Mouse (Mus musculus): ENCODE measurements at regions not wholly inside any gene's neighbourhood (a gene's known extent, or its start where the extent isn't known, plus 50 kb on each side); places are given as distances from the start of the nearest gene placed in this dataset.

- 67% methylated on average over 5 of the region's 5 CpGs for WGBS
- ATAC-seq (ENCODE audit: insufficient number of reproducible peaks, insufficient read depth, low FRiP score, low read depth), result 0 out of 2 replicates have a peak, but pooled peaks have one; percentile 46
- H3K9ac ChIP-seq (replicated peaks; ENCODE audit: low read depth, low read length), result no peak overlapping the region
Observed at GRCm38 (mm10) chr9:91503657-91504329, 138.2 kb upstream of the Zic1 start.

GRCm38 (mm10) chr9:91476596-91476995, 111.0 kb upstream of the Zic1 start:
- Histone ChIP-seq H3K27me3 (ENCODE audit: control insufficient read depth, insufficient read depth, low read length) (no peaks in the 10 kb centered on the region), H3K36me3 (ENCODE audit: control insufficient read depth, insufficient read depth, low read length) (no peaks in the 10 kb centered on the region), H3K9ac (replicated peaks; ENCODE audit: low read depth, low read length) (no peak overlapping the region), H3K4me1 (ENCODE audit: control insufficient read depth, insufficient read depth, low read length) (no peaks in the 10 kb centered on the region), H3K4me2 (replicated peaks; ENCODE audit: low read depth, low read length) (no peak overlapping the region), H3K9me3 (ENCODE audit: control insufficient read depth, low read depth, low read length) (no peaks in the 10 kb centered on the region), H3K27ac (ENCODE audit: low read length) (no peak overlapping the region), H3K4me3 (ENCODE audit: low read depth, low read length) (no peak overlapping the region)
- no peak for ATAC-seq (ENCODE audit: insufficient number of reproducible peaks, insufficient read depth, low FRiP score, low read depth)
- WGBS, result 26% methylated on average over 3 of the region's 3 CpGs

More at GRCm38 (mm10) chr9:91503657-91504329, 138.2 kb upstream of the Zic1 start:
- H3K4me3 ChIP-seq (ENCODE audit: low read depth, low read length), result no peak overlapping the region
- no peaks in the 10 kb centered on the region for H3K36me3 ChIP-seq (ENCODE audit: control insufficient read depth, insufficient read depth, low read length)
- no peak overlapping the region for H3K4me2 ChIP-seq (replicated peaks; ENCODE audit: low read depth, low read length)
- no peaks in the 10 kb centered on the region for H3K4me1 ChIP-seq (ENCODE audit: control insufficient read depth, insufficient read depth, low read length)
- no peaks in the 10 kb centered on the region for H3K9me3 ChIP-seq (ENCODE audit: control insufficient read depth, low read depth, low read length)
- no peaks in the 10 kb centered on the region for H3K27me3 ChIP-seq (ENCODE audit: control insufficient read depth, insufficient read depth, low read length)
- H3K27ac ChIP-seq (ENCODE audit: low read length), result no peak overlapping the region

- no peak overlapping the region for H3K9ac ChIP-seq (replicated peaks; ENCODE audit: low read depth, low read length)
- H3K9me3 ChIP-seq (ENCODE audit: control insufficient read depth, low read depth, low read length), result no peaks in the 10 kb centered on the region
- no peak overlapping the region for H3K27ac ChIP-seq (ENCODE audit: low read length)
- ATAC-seq (ENCODE audit: insufficient number of reproducible peaks, insufficient read depth, low FRiP score, low read depth), result no peak
- no peaks in the 10 kb centered on the region for H3K27me3 ChIP-seq (ENCODE audit: control insufficient read depth, insufficient read depth, low read length)
- WGBS, result 79% methylated on average over 5 of the region's 5 CpGs
- H3K4me2 ChIP-seq (replicated peaks; ENCODE audit: low read depth, low read length), result no peak overlapping the region
- H3K36me3 ChIP-seq (ENCODE audit: control insufficient read depth, insufficient read depth, low read length), result no peaks in the 10 kb centered on the region
- H3K4me1 ChIP-seq (ENCODE audit: control insufficient read depth, insufficient read depth, low read length), result no peaks in the 10 kb centered on the region
- H3K4me3 ChIP-seq (ENCODE audit: low read depth, low read length), result no peak overlapping the region
Observed at GRCm38 (mm10) chr9:91462713-91463425, 97.3 kb upstream of the Zic1 start.

- H3K36me3 ChIP-seq (ENCODE audit: control insufficient read depth, insufficient read depth, low read length), result no peaks in the 10 kb centered on the region
- no peaks in the 10 kb centered on the region for H3K27me3 ChIP-seq (ENCODE audit: control insufficient read depth, insufficient read depth, low read length)
- no peak overlapping the region for H3K4me3 ChIP-seq (ENCODE audit: low read depth, low read length)
- H3K27ac ChIP-seq (ENCODE audit: low read length), result no peak overlapping the region
- ATAC-seq (ENCODE audit: insufficient number of reproducible peaks, insufficient read depth, low FRiP score, low read depth), result no peak
- no peak overlapping the region for H3K9ac ChIP-seq (replicated peaks; ENCODE audit: low read depth, low read length)
- 33% methylated on average over 2 of the region's 2 CpGs for WGBS
- H3K9me3 ChIP-seq (ENCODE audit: control insufficient read depth, low read depth, low read length), result no peaks in the 10 kb centered on the region
- H3K4me2 ChIP-seq (replicated peaks; ENCODE audit: low read depth, low read length), result no peak overlapping the region
- no peaks in the 10 kb centered on the region for H3K4me1 ChIP-seq (ENCODE audit: control insufficient read depth, insufficient read depth, low read length)
Observed at GRCm38 (mm10) chr9:91459921-91460320, 94.3 kb upstream of the Zic1 start.

- 75% methylated on average over 5 of the region's 5 CpGs for WGBS
- Histone ChIP-seq H3K4me2 (replicated peaks; ENCODE audit: low read depth, low read length) (no peak overlapping the region), H3K9me3 (ENCODE audit: control insufficient read depth, low read depth, low read length) (no peaks in the 10 kb centered on the region), H3K4me3 (ENCODE audit: low read depth, low read length) (no peak overlapping the region), H3K27ac (ENCODE audit: low read length) (no peak overlapping the region), H3K4me1 (ENCODE audit: control insufficient read depth, insufficient read depth, low read length) (no peaks in the 10 kb centered on the region), H3K36me3 (ENCODE audit: control insufficient read depth, insufficient read depth, low read length) (no peaks in the 10 kb centered on the region), H3K27me3 (ENCODE audit: control insufficient read depth, insufficient read depth, low read length) (no peaks in the 10 kb centered on the region), H3K9ac (replicated peaks; ENCODE audit: low read depth, low read length) (no peak overlapping the region)
- ATAC-seq (ENCODE audit: insufficient number of reproducible peaks, insufficient read depth, low FRiP score, low read depth), result no peak
Observed at GRCm38 (mm10) chr9:91456843-91457242, 91.2 kb upstream of the Zic1 start.

- H3K4me3 ChIP-seq (ENCODE audit: low read depth, low read length), result no peak overlapping the region
- H3K36me3 ChIP-seq (ENCODE audit: control insufficient read depth, insufficient read depth, low read length), result no peaks in the 10 kb centered on the region
- H3K4me1 ChIP-seq (ENCODE audit: control insufficient read depth, insufficient read depth, low read length), result no peaks in the 10 kb centered on the region
- H3K4me2 ChIP-seq (replicated peaks; ENCODE audit: low read depth, low read length), result no peak overlapping the region
- no peaks in the 10 kb centered on the region for H3K27me3 ChIP-seq (ENCODE audit: control insufficient read depth, insufficient read depth, low read length)
- ATAC-seq (ENCODE audit: insufficient number of reproducible peaks, insufficient read depth, low FRiP score, low read depth), result no peak
- WGBS, result 62% methylated on average over 1 of the region's 1 CpGs
- no peak overlapping the region for H3K27ac ChIP-seq (ENCODE audit: low read length)
- no peak overlapping the region for H3K9ac ChIP-seq (replicated peaks; ENCODE audit: low read depth, low read length)
- no peaks in the 10 kb centered on the region for H3K9me3 ChIP-seq (ENCODE audit: control insufficient read depth, low read depth, low read length)
Observed at GRCm38 (mm10) chr9:91456253-91456823, 90.7 kb upstream of the Zic1 start.

- no peak overlapping the region for H3K27ac ChIP-seq (ENCODE audit: low read length)
- no peaks in the 10 kb centered on the region for H3K36me3 ChIP-seq (ENCODE audit: control insufficient read depth, insufficient read depth, low read length)
- H3K9me3 ChIP-seq (ENCODE audit: control insufficient read depth, low read depth, low read length), result no peaks in the 10 kb centered on the region
- no peak overlapping the region for H3K9ac ChIP-seq (replicated peaks; ENCODE audit: low read depth, low read length)
- WGBS, result 70% methylated on average over 4 of the region's 4 CpGs
- H3K4me2 ChIP-seq (replicated peaks; ENCODE audit: low read depth, low read length), result no peak overlapping the region
- H3K4me3 ChIP-seq (ENCODE audit: low read depth, low read length), result no peak overlapping the region
- ATAC-seq (ENCODE audit: insufficient number of reproducible peaks, insufficient read depth, low FRiP score, low read depth), result no peak
- no peaks in the 10 kb centered on the region for H3K4me1 ChIP-seq (ENCODE audit: control insufficient read depth, insufficient read depth, low read length)
- no peaks in the 10 kb centered on the region for H3K27me3 ChIP-seq (ENCODE audit: control insufficient read depth, insufficient read depth, low read length)
Observed at GRCm38 (mm10) chr9:91439106-91439505, 73.5 kb upstream of the Zic1 start.
